Mouse (Mus musculus) liver, adult 2 months (tissue): ENCODE data around the gene Kcnq1. TPM values are rescaled to one million over a fixed set of nuclear protein-coding genes. Genes with fewer than 3 reads are reported as not detected.

Source experiments
- DNase-seq: peaks from one replicate; pipeline ENCODE4 v3.0.0-alpha.2; 2011; ENCODE audit warnings: low read depth, low spot score; ENCODE audit errors: extremely low read depth
- H3K27ac ChIP-seq: fragments of 200-500 bp; replicated peaks from 2 replicates; pipeline ENCODE4 v1.5.1; 2012; ENCODE audit warnings: low read depth, mild to moderate bottlenecking, control low read depth, inconsistent platforms, low read length; ENCODE audit not compliant: insufficient read depth
- H3K27me3 ChIP-seq: fragments of 200-500 bp; 2 replicates; pipeline ENCODE4 v1.6.1; 2012; ENCODE audit warnings: mild to moderate bottlenecking, moderate library complexity, low read length, inconsistent platforms; ENCODE audit not compliant: control insufficient read depth, insufficient read depth
- H3K36me3 ChIP-seq: fragments of 200-500 bp; 2 replicates; pipeline ENCODE4 v1.6.1; 2012; ENCODE audit warnings: low read length, inconsistent platforms; ENCODE audit not compliant: control insufficient read depth, insufficient read depth
- H3K4me1 ChIP-seq: fragments of 200-500 bp; 2 replicates; pipeline ENCODE4 v1.6.1; 2011; ENCODE audit warnings: low read length; ENCODE audit not compliant: control insufficient read depth, insufficient read depth
- H3K4me3 ChIP-seq: fragments of 200-500 bp; 2 replicates; pipeline ENCODE4 v1.5.1; 2011; ENCODE audit warnings: low read depth, mild to moderate bottlenecking, control low read depth, low read length, moderate library complexity; ENCODE audit not compliant: insufficient read depth
- H3K79me2 ChIP-seq: fragments of 200-500 bp; 2 replicates; pipeline ENCODE4 v1.6.1; 2012; ENCODE audit warnings: inconsistent platforms, mild to moderate bottlenecking, low read length, moderate library complexity; ENCODE audit not compliant: control insufficient read depth, insufficient read depth
- H3K9ac ChIP-seq: fragments of 200-500 bp; 2 replicates; pipeline ENCODE4 v1.6.1; 2012; ENCODE audit warnings: low read depth, mild to moderate bottlenecking, control low read depth, inconsistent platforms, low read length
- CTCF ChIP-seq: fragments of 200-500 bp; IDR thresholded peaks from 2 replicates; pipeline ENCODE4 v1.5.1; 2011; ENCODE audit warnings: low read depth, low read length, control low read depth
- POLR2A ChIP-seq: fragments of 200-500 bp; IDR thresholded peaks from 2 replicates; pipeline ENCODE4 v1.6.1; 2011; ENCODE audit warnings: low read length, control low read depth; ENCODE audit not compliant: insufficient read depth; ENCODE audit errors: extremely low read depth
- WGBS: fragments of 180-500 bp; shearing (Covaris S2); methylation state at CpG from one replicate; pipeline ENCODE4 v1.1.7; 2018; 5-methylcytosine and 5-hydroxymethylcytosine counted together
- polyA plus RNA-seq: library from polyadenylated mRNA; depleted of rRNA; stranded (reverse); fragments of >200 nt; gene quantifications from 2 replicates; pipeline ENCODE4 v1.2.3, GENCODE M21; 2012; rRNA removed
- total RNA-seq: library from RNA; depleted of rRNA; stranded (reverse); fragments of >200 nt; gene quantifications from 2 replicates; pipeline ENCODE4 v1.2.3, GENCODE M21; 2014; rRNA removed

The Kcnq1 gene
- 1.3 and 3.4 TPM in 2 replicates for total RNA-seq
- 0.91 and 2.5 TPM in 2 replicates for polyA plus RNA-seq

GRCm38 (mm10) chr7:143106062-143106461 lies at the start of gene Kcnq1:
Kcnq1 (plus strand) TSS chr7:143106362.
- Histone ChIP-seq H3K79me2 (no peaks in the 10 kb centered on the region), H3K4me1 (no peaks in the 10 kb centered on the region), H3K27ac (no peak within 1 kb of the TSS), H3K27me3 (no peaks in the 10 kb centered on the region), H3K4me3 (peak within 1 kb of the TSS; percentile 62), H3K9ac (peak within 1 kb of the TSS; percentile 64), H3K36me3 (no peaks in the 10 kb centered on the region)
- TF ChIP-seq CTCF (no peak), POLR2A (no peak)
- whole genome bisulfite sequencing, result 70% methylated on average over 4 of the region's 4 CpGs
- no peak for DNase-seq

- Histone ChIP-seq H3K27ac (peak overlapping the region; percentile 67), H3K79me2 (peaks cover 53% of the 10 kb centered on the region), H3K4me3 (no peak overlapping the region), H3K36me3 (peaks cover 4% of the 10 kb centered on the region; the same call in 1 of the 2 replicates), H3K4me1 (peaks cover 50% of the 10 kb centered on the region), H3K9ac (no peak overlapping the region), H3K27me3 (no peaks in the 10 kb centered on the region)
- no peak for DNase-seq
- WGBS, result 75% methylated on average over 5 of the region's 5 CpGs
- TF ChIP-seq CTCF (no peak), POLR2A (no peak)
These were observed 49.1 kb upstream of the Kcnq1 start for GRCm38 (mm10) chr7:143057023-143057422.

- peak; percentile 80 for DNase-seq
- peak overlapping the region; percentile 11; the same call in 1 of the 2 replicates for H3K9ac ChIP-seq
These were observed 48.4 kb upstream of the Kcnq1 start for GRCm38 (mm10) chr7:143057667-143058220.

GRCm38 (mm10) chr7:143058221-143058697 lies 47.9 kb upstream of the Kcnq1 start:
- peak overlapping the region; percentile 11; the same call in 1 of the 2 replicates for H3K9ac ChIP-seq
- WGBS, result 72% methylated on average over 5 of the region's 5 CpGs
- H3K79me2 ChIP-seq, result peaks cover 48% of the 10 kb centered on the region
- H3K4me1 ChIP-seq, result peaks cover 49% of the 10 kb centered on the region
- no peak overlapping the region for H3K4me3 ChIP-seq
- peak overlapping the region; percentile 67 for H3K27ac ChIP-seq
- no peak for DNase-seq
- no peak for TF ChIP-seq POLR2A
- no peak for TF ChIP-seq CTCF
- H3K27me3 ChIP-seq, result no peaks in the 10 kb centered on the region
- H3K36me3 ChIP-seq, result peaks cover 12% of the 10 kb centered on the region; the same call in 1 of the 2 replicates

More at GRCm38 (mm10) chr7:143057667-143058220, 48.4 kb upstream of the Kcnq1 start:
- Histone ChIP-seq H3K4me1 (peaks cover 49% of the 10 kb centered on the region), H3K4me3 (no peak overlapping the region), H3K36me3 (peaks cover 7% of the 10 kb centered on the region; the same call in 1 of the 2 replicates), H3K79me2 (peaks cover 53% of the 10 kb centered on the region), H3K27ac (peak overlapping the region; percentile 67), H3K27me3 (no peaks in the 10 kb centered on the region)
- 7% methylated on average over 9 of the region's 9 CpGs for WGBS
- TF ChIP-seq CTCF (no peak), POLR2A (no peak)

- Histone ChIP-seq H3K9ac (no peak overlapping the region), H3K27ac (peak overlapping the region; percentile 28), H3K27me3 (no peaks in the 10 kb centered on the region), H3K4me1 (peaks cover 44% of the 10 kb centered on the region), H3K79me2 (peaks cover 37% of the 10 kb centered on the region), H3K36me3 (peaks cover 20% of the 10 kb centered on the region), H3K4me3 (no peak overlapping the region)
- TF ChIP-seq POLR2A, result no peak
- TF ChIP-seq CTCF, result no peak
- no peak for DNase-seq
- 33% methylated on average over 5 of the region's 5 CpGs for WGBS
These were observed 46.8 kb upstream of the Kcnq1 start for GRCm38 (mm10) chr7:143059202-143059870.
